Mouse (Mus musculus) Patski (cell line): ENCODE measurements around the gene Rabl6. TPM values are rescaled to one million over a fixed set of nuclear protein-coding genes. Genes with fewer than 3 reads are reported as not detected.

ENCODE experiments used
- ATAC-seq: fragments of 100-300 bp; one replicate; pipeline ENCODE4 v1.8.0; 2021
- CTCF ChIA-PET: fragments of 350-600 bp; sonication (Branson Sonifier 250); formaldehyde crosslinking; loops from one replicate; lab custom pipeline; 2022; ENCODE audit warnings: inconsistent platforms; lab: Charles Lee
- POLR2A ChIA-PET: fragments of 350-600 bp; sonication (Branson Sonifier 250); formaldehyde crosslinking; loops from one replicate; lab custom pipeline; 2022; ENCODE audit warnings: antibody characterized with exemption, inconsistent platforms; lab: Charles Lee
- DNase-seq: peaks from one replicate; pipeline ENCODE4 v3.0.0-alpha.2; 2011; ENCODE audit warnings: low read depth, low spot score
- H3K27me3 ChIP-seq: fragments of 371-371 bp; one replicate; pipeline ENCODE4 v1.5.1; 2021
- CTCF ChIP-seq: fragments of 100-300 bp; IDR thresholded peaks from one replicate; pipeline ENCODE4 v1.5.1; 2021
- in situ Hi-C: fragments of 300-500 bp; cut with MboI; formaldehyde crosslinking; loops from 3 replicates; pipeline ENCODE4 v1.11.1; 2018; ENCODE audit warnings: low pct_unique_long_range_greater_than_20kb, mixed read lengths
- polyA plus RNA-seq: library from polyadenylated mRNA; unstranded; gene quantifications from one replicate; pipeline ENCODE4 v1.2.3, GENCODE M21; 2021

Rabl6 gene
- polyA plus RNA-seq = 90.3 TPM

DNA sequence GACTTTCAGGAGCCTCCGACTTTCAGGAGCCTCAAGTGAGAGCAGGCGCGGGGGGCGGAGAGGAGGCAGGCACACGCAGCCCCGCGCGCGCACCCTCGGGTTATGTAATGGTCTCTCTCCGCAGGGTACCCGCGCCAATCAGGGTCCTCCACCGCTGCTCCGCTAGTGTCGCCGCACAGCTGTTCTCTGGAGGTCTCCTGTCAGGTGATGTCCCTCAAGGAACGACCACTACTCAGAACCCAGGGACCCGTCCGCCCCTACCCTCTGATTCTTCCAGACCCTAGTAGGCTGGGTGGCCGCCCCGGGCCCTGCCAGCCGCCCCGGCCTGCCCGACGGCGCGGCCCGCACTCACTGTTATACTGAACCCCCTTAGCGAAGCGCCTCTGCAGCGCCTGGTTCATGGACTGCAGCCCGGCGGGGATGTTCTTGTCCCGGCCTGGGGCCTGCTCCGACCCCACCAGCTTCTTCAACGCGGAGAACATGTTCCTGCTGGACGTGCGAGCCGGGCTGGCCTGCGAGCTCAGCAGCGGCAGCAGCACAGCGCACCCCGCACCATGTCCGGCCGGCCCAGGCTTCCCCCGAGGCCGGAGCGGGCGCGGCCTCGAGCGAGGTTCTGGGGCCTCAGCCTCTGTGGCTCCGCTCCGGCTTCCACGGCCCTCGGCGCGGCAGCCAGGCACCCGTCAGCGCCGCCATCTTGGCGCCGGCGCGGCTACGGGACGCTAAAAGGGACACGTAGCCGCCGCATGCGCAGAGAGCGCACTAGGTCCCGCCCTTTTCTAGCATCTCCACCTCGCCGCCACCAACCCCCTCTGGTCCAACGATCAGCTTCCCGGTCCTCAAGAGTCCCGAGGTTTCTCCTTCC is at the start of gene Rabl6:
TSS of gene Rabl6 (minus strand) at position 761 of the 862 bp plus-strand sequence.
- TF ChIP-seq CTCF = no peak
- ATAC-seq (peak; percentile 75), DNase-seq (peak; percentile 44)
- in situ Hi-C loops = no loop called here
- ChIA-PET POLR2A (interaction anchor here (0.6 to 0.7 kb wide), 2 partner anchors 26 to 245 kb away, joined by 3 read pairs; partner anchors contain the start of gene Ajm1), CTCF (interaction anchor here (1.2 kb wide), 1 partner anchor 26 kb away, joined by 4 read pairs; the partner anchor contains the start of gene Ajm1)
- no peaks in the 10 kb centered on the region for H3K27me3 ChIP-seq

DNA sequence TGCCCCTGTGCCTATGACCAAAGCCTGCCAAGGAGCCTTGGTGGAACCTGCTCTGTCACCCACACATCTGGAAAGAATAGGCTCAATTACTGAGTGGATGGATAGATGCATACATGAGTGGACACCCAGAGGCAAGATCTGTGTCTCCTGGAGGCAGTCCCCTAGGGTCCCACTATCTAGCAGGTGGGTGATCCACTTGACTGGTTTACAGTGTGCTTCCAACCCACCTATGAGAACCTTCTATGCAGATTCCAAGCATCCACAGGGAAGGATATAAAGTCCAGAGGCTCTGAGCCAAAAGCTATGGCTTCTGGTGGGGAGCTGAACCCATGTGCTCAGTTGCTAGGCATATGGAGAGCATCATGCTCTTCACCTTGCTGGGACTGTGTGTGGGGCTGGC is 49.3 kb upstream of the Rabl6 start, which contains the start of gene Lcn5:
TSS of gene Lcn5 (plus strand) at position 301 of the 400 bp plus-strand sequence.
- ChIA-PET POLR2A (no interaction called here), CTCF (no interaction called here)
- no peak for TF ChIP-seq CTCF
- H3K27me3 ChIP-seq = peaks cover 2% of the 10 kb centered on the region
- in situ Hi-C loops = no loop called here
- no peak for ATAC-seq
- DNase-seq = no peak

DNA sequence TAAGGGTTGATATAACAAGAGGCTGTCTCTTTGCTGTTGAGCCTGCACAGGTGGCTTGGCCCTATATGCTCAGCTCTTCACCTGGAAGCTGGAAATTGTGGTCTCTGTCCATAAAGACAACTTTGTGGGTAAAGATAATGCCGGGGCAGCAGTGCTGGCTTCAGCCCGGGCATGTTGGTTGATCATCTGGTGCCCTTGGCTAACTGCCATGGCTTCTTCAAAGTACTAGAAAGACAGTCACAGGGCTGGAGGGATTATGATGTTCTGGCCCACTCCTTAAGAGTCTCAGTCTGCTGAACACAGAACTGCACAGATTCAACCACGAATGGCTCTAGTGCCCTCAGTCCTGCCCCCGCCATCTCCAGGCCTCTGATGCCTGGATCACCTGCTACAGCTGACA is 48.9 kb upstream of the Rabl6 start:
- DNase-seq = peak; percentile 48
- no peak for TF ChIP-seq CTCF
- peaks cover 6% of the 10 kb centered on the region for H3K27me3 ChIP-seq
- in situ Hi-C loops = no loop called here
- CTCF ChIA-PET = interaction anchor here (0.6 kb wide), 1 partner anchor 29 kb away, joined by 3 read pairs; the partner anchor contains the start of gene Fcna
- POLR2A ChIA-PET = no interaction called here
- no peak for ATAC-seq

DNA sequence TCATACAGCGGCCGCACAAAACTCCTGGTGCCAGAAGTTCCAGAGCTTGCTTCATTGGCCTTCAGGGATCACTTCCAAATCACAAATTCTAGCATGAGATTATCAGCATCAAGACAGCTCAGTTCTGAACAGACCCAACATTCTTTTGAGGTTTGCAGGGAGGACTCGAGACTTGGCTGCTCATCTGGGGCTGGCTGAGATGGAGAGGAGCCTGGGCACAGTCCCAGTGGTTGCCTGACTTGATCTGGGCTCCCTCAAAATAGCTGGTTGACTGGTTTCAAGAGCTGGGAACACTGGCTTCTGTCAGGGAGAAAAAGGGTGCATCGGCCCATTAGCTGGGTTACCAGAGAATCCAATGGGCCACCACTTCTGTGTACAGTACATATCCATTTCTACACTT is 48.4 kb upstream of the Rabl6 start:
- POLR2A ChIA-PET = interaction anchor here (0.7 kb wide), 1 partner anchor 61 kb away, joined by 13 read pairs; no protein-coding TSS in a partner anchor
- TF ChIP-seq CTCF = no peak
- in situ Hi-C loops = no loop called here
- DNase-seq (no peak), ATAC-seq (no peak)
- H3K27me3 ChIP-seq = peaks cover 9% of the 10 kb centered on the region
- CTCF ChIA-PET = interaction anchor here (0.6 kb wide), 1 partner anchor 29 kb away, joined by 3 read pairs; the partner anchor contains the start of gene Fcna

DNA sequence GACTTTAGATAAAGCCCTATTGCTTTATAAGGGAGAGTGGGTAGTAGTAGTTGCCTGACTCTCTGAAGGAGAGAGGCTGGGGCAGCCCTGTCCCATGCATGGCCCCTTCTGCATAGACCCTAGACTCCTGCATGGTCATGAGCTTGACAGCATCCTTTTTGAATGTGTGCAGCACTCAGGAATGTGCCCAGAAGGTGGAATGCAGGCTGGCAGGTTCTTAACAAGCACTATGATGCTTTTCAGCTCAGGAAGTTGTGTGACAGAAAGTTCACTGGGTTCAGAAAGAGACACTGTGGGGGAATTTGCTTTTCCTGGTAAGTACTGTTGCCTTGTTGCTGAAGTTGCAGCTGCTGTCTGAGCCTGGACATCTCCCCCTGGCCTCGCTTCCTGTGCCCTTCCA is 46.2 kb upstream of the Rabl6 start:
- DNase-seq = no peak
- peaks cover 12% of the 10 kb centered on the region for H3K27me3 ChIP-seq
- no peak for TF ChIP-seq CTCF
- in situ Hi-C loops = no loop called here
- no peak for ATAC-seq
- ChIA-PET CTCF (interaction anchor here (1.1 kb wide), 1 partner anchor 16 kb away, joined by 3 read pairs; no protein-coding TSS in a partner anchor), POLR2A (no interaction called here)

DNA sequence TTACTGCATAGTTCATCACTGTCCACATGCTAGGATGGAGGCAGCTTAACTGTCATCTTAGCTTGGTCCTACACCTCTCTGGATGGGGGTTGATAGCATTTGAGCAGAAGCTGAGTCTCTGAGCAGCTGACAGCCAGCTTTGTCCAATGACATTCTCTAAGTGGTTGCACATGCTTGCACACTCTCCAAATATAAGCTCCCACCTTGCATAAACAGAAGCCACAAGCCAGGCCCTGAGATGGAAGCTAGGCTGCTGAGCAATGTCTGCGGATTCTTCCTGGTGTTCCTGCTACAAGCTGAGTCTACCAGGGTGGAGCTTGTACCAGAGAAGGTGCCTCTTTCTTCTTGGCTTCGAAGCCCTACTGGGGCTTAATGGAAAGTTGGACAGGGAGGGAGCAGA is 44.6 kb upstream of the Rabl6 start, which contains the start of gene Lcn8:
TSS of gene Lcn8 (plus strand) at position 219 of the 400 bp plus-strand sequence.
- DNase-seq = no peak
- ChIA-PET POLR2A (interaction anchor here (0.8 kb wide), 1 partner anchor 9 kb away, joined by 3 read pairs; no protein-coding TSS in a partner anchor), CTCF (no interaction called here)
- peaks cover 12% of the 10 kb centered on the region for H3K27me3 ChIP-seq
- in situ Hi-C loops = no loop called here
- TF ChIP-seq CTCF = no peak
- ATAC-seq = no peak

DNA sequence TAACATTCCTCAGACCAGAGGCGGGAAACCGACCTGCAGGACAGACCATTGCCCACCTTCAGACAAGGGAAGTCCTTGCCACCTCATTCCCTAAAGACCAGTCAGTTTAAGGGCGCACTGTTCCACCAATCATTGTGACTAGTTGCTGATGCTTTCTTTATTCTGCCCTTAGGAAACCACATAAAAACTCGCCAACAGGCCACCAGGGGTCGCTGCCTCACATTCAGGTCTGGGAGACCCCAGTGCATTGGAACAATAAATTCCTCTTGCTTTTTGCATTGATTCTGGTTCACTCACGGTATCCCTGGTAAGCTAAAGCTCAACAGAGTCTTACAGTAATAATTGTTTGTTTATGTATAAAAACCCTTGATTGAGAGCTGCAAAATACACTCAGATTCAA is 31.6 kb upstream of the Rabl6 start:
- DNase-seq (no peak), ATAC-seq (no peak)
- peaks cover 11% of the 10 kb centered on the region for H3K27me3 ChIP-seq
- in situ Hi-C loops = no loop called here
- POLR2A ChIA-PET = interaction anchor here (0.6 kb wide), 1 partner anchor 363 kb away, joined by 5 read pairs; no protein-coding TSS in a partner anchor
- CTCF ChIA-PET = no interaction called here
- peak; percentile 60 for TF ChIP-seq CTCF

DNA sequence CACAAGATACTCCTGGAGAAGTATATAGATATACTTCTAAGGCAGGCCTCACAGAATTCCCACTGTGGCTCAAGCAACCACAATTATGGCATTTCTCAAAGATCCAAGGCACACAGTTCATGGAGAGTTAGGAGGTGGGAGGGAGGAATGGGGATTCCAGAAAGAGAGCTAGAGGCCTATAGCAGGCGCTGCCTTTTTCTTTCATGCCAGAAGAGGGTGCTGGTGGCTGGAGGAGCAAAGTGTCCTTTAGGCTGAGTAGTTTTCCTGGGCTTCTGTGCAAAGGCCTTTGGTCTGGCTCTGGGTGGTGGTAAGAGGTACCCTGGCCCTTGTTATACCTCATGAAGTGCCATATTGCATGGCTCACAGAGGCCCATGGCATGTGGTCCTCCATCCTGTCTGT is 25.7 kb upstream of the Rabl6 start:
- ATAC-seq = no peak
- TF ChIP-seq CTCF = no peak
- H3K27me3 ChIP-seq = peaks cover 12% of the 10 kb centered on the region
- DNase-seq = no peak
- in situ Hi-C loops = no loop called here
- POLR2A ChIA-PET = no interaction called here
- CTCF ChIA-PET = no interaction called here

DNA sequence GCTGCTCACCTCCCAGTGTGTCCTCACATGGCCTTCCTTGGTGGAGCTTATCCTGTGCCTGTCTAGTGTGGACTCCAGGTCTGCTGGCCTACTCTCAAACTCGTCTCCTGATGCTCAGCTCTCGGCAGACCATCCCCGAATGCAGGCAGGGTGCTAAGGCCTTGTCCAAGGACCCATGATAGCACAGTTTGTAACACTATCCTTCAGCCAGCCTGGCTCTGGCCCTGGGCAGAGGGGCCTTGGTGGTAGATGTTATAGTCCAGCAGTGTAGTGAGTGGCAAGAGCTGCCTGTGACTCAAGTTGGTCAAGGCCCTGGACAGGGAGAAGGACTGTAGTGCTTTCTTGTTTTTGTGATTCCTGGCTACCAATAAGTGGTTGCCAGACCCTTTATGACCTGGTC is 25.3 kb upstream of the Rabl6 start:
- ChIA-PET POLR2A (no interaction called here), CTCF (no interaction called here)
- DNase-seq (no peak), ATAC-seq (no peak)
- in situ Hi-C loops = no loop called here
- H3K27me3 ChIP-seq = peaks cover 12% of the 10 kb centered on the region
- no peak for TF ChIP-seq CTCF

DNA sequence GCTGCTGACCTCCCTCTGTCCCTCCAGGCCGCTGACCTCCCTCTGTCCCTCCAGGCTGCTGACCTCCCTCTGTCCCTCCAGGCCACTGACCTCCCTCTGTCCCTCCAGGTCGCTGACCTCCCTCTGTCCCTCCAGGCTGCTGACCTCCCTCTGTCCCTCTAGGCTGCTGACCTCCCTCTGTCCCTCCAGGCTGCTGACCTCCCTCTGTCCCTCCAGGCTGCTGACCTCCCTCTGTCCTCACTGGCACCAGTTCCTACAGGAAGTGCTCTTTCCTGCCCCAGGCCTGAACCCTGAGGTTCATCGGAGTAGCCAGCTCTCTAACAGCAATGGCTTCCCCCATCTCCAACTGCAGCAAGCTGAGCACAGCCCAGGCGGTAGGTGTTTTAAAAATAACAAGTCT is 20.4 kb upstream of the Rabl6 start:
- ChIA-PET POLR2A (no interaction called here), CTCF (no interaction called here)
- in situ Hi-C loops = no loop called here
- peaks cover 22% of the 10 kb centered on the region for H3K27me3 ChIP-seq
- DNase-seq (no peak), ATAC-seq (no peak)
- no peak for TF ChIP-seq CTCF

DNA sequence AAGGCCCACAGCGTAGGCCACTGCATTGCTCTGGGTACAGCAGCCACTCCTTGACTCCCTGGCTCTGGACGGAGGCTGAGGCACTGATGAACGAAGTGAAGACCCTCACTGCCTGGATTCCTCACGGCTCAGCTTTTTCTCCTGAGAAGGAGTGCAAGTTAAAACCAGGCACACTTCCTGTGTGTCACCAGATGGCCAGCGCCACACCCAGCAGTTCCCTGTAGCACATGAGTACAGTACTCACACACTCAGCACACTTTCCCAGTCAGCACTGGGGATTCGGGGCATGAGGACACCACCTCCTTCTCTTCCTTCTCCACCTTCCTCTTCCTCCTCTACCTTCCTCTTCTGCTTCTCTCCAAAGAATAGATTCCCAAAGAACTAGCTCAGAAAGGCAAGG is 19.5 kb upstream of the Rabl6 start, which contains the start of gene Fcna:
TSS of gene Fcna (minus strand) at position 220 of the 400 bp plus-strand sequence.
- peaks cover 19% of the 10 kb centered on the region for H3K27me3 ChIP-seq
- in situ Hi-C loops = no loop called here
- no peak for DNase-seq
- POLR2A ChIA-PET = no interaction called here
- no peak for ATAC-seq
- CTCF ChIA-PET = interaction anchor here (0.7 kb wide), 1 partner anchor 29 kb away, joined by 3 read pairs; no protein-coding TSS in a partner anchor
- TF ChIP-seq CTCF = no peak
